8 mouse cellular contexts compared by ENCODE assay signal in the genomic region with DNA sequence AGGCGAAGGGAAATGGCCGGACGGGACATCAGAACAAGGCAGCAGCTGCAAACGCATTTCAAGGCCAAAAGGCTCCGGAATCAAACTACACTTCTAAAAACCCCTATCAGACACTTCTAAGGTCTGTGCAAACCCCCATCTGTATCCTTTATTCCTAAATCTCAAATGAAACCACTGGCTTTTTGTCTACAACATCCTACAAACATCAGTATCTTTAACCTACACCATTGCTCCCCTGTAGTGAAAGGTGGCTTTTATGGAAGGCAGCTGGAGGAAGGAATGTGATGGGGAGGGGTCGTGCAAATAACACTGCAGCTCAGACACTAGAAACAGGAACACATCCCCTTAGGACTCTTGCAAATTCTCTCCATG. TPM values are rescaled to one million over a fixed set of nuclear protein-coding genes. Genes with fewer than 3 reads are reported as not detected.
DNase-seq lines count a peak whose midpoint lies in the region; ATAC-seq and TF ChIP-seq lines count a peak whose summit lies in the region.

No protein-coding gene starts in this region.

- ATAC-seq in hindbrain, embryonic 15.5 days (ENCODE audit: low FRiP score, low read depth): no peak
- ATAC-seq in midbrain, embryonic 11.5 days (ENCODE audit: low FRiP score): no peak
- no peak for ATAC-seq in monocyte, adult 5-6 weeks (replicated peaks; ENCODE audit: insufficient number of reproducible peaks, low FRiP score, low TSS enrichment, poor library complexity, severe bottlenecking)

- no peaks in the 10 kb centered on the region for H3K27me3 ChIP-seq in hindbrain, embryonic 15.5 days
- no peaks in the 10 kb centered on the region for H3K27me3 ChIP-seq in midbrain, embryonic 11.5 days (ENCODE audit: control insufficient read depth, insufficient read depth, low read length)

- no peak for TF ChIP-seq CTCF in lung, adult 2 months (IDR thresholded peaks at IDR 0.05; ENCODE audit: insufficient read depth, low read length)

- 5% methylated on average over 6 of the region's 6 CpGs for WGBS in lung, adult 2 months
- 2% methylated on average over 6 of the region's 6 CpGs for WGBS in hindbrain, embryonic 15.5 days
- 2% methylated on average over 6 of the region's 6 CpGs for WGBS in midbrain, embryonic 11.5 days

- H3K9ac ChIP-seq in hindbrain, embryonic 15.5 days: peak overlapping the region; percentile 96
- peak overlapping the region; percentile 80 for H3K9ac ChIP-seq in midbrain, embryonic 11.5 days (ENCODE audit: low read length)

- no peaks in the 10 kb centered on the region for H3K9me3 ChIP-seq in hindbrain, embryonic 15.5 days
- no peaks in the 10 kb centered on the region for H3K9me3 ChIP-seq in midbrain, embryonic 11.5 days (ENCODE audit: control insufficient read depth, low read length)

- H3K4me2 ChIP-seq in hindbrain, embryonic 15.5 days: peak overlapping the region; percentile 75
- H3K4me2 ChIP-seq in midbrain, embryonic 11.5 days: peak overlapping the region; percentile 49

- peak overlapping the region; percentile 85 for H3K4me3 ChIP-seq in lung, adult 2 months (replicated peaks; ENCODE audit: extremely low read depth, low read depth, low read length)
- peak overlapping the region; percentile 89 for H3K4me3 ChIP-seq in hindbrain, embryonic 15.5 days
- H3K4me3 ChIP-seq in midbrain, embryonic 11.5 days (ENCODE audit: low read depth, low read length): peak overlapping the region; percentile 76

- no peaks in the 10 kb centered on the region for H3K36me3 ChIP-seq in hindbrain, embryonic 15.5 days
- H3K36me3 ChIP-seq in midbrain, embryonic 11.5 days (ENCODE audit: control insufficient read depth, insufficient read depth, low read length): no peaks in the 10 kb centered on the region

- peak overlapping the region; percentile 99 for H3K27ac ChIP-seq in hindbrain, embryonic 15.5 days (replicated peaks)
- H3K27ac ChIP-seq in midbrain, embryonic 11.5 days (ENCODE audit: low read depth, low read length): no peak overlapping the region

- DNase-seq in lung, adult 2 months: no peak
- no peak for DNase-seq in lung, postnatal 36 days
- DNase-seq in embryo, embryonic 11.5 days (ENCODE audit: low read depth, low spot score): peak; percentile 26
- no peak for DNase-seq in midbrain, embryonic 11.5 days (ENCODE audit: low spot score, missing footprints)
- no peak for DNase-seq in urinary bladder, adult 2 months (ENCODE audit: low spot score)
- no peak for DNase-seq in cerebellum, adult 9-10 months

- TF ChIP-seq POLR2A in lung, adult 2 months (IDR thresholded peaks at IDR 0.05; ENCODE audit: borderline replicate concordance, extremely low read depth, low read depth, low read length): no peak

- peaks cover 3% of the 10 kb centered on the region for H3K4me1 ChIP-seq in lung, adult 2 months (ENCODE audit: control insufficient read depth, insufficient read depth, low read length)
- H3K4me1 ChIP-seq in hindbrain, embryonic 15.5 days (replicated peaks): peaks cover 50% of the 10 kb centered on the region
- H3K4me1 ChIP-seq in midbrain, embryonic 11.5 days (ENCODE audit: control insufficient read depth, insufficient read depth, low read length): peaks cover 8% of the 10 kb centered on the region

RNA-seq across cellular contexts. Expression of a gene that starts 1.1 kb away (rescaled TPM):
- polyA plus RNA-seq in lung, adult 2 months (2012; rRNA removed): 14.3 and 21.3 TPM in 2 replicates
- 57.0 and 57.1 TPM in 2 replicates for polyA plus RNA-seq in hindbrain, embryonic 15.5 days (2015; fragmentation: Nextera tagmentation; extraction: Ambion mirVana)
- polyA plus RNA-seq in midbrain, embryonic 11.5 days (2014; fragmentation: Nextera tagmentation; extraction: Ambion mirVana): 24.8 and 25.7 TPM in 2 replicates
- total RNA-seq in monocyte, adult 5-6 weeks (2017): 67.0 to 106 TPM (median 73.5 TPM) in 3 replicates
- polyA plus RNA-seq in urinary bladder, adult 2 months (2012; rRNA removed): 51.1 and 54.2 TPM in 2 replicates
